Mouse (Mus musculus): Measurements from ENCODE around the gene Ift22. TPM values are rescaled to one million over a fixed set of nuclear protein-coding genes. Genes with fewer than 3 reads are reported as not detected.

Ift22 gene
- polyA plus RNA-seq, 1 experiment from 2014 or later, result 113 TPM

DNA sequence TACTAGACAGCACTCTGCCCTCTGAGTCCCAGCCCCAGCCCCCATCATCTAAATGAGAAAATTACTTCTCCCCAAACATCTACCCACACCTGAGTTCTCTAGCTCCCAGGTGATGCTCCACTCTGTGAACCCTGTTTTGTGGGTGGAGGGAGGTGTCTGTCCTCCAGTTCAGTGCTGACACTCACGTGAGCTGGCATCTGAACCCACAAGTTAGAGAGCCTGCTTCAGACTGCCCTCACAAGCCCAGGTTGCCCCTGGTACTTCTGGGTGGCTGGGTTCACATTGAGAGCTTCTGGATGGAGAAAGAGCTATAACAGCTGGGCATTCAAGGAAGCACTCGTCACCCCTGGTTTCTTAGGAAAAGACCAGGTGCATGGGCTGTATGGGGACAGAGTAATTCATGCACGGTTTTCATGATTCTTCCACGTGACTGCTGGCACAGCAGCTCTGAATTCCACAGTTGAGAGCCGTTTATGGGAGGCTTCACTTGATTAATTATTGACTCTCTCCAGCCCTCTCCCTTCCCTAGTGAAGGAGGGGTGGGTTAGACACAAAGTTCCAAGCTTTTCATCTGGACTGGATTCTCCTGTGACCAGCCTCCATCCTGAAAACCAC, 51.1 kb downstream of the Ift22 start:
- H3K9me3 ChIP-seq, result no peaks in the 10 kb centered on the region
- DNase-seq (ENCODE audit: extremely low spot score, low spot score), result no peak
- peaks cover 63% of the 10 kb centered on the region for H3K36me3 ChIP-seq (replicated peaks)
- 84% methylated on average over 5 of the region's 5 CpGs for WGBS
- H3K4me1 ChIP-seq, result peaks cover 29% of the 10 kb centered on the region
- no peaks in the 10 kb centered on the region for H3K27me3 ChIP-seq (ENCODE audit: poor library complexity, severe bottlenecking)
- H3K4me3 ChIP-seq, result no peak overlapping the region
- no peak overlapping the region for H3K27ac ChIP-seq

DNA sequence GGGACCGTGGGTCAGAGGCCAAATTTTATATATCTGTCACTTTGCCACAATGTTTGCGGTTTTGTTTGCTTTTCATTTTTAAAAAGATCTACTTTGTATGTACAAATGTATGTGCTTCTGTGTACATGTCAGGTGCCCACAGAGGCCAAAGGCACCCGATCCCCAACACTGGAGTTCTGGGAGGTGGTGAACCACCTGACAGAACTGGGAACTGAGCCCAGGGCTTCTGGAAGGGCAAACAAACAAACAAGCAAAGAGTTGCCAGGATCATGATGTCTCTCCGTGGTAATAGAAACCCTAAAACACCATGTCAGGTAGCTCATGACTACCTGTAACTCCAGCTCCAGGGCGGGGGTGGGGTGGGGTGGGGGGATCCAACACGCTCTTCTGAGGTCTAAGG, 52.1 kb downstream of the Ift22 start:
- peaks cover 22% of the 10 kb centered on the region for H3K4me1 ChIP-seq
- no peaks in the 10 kb centered on the region for H3K27me3 ChIP-seq (ENCODE audit: poor library complexity, severe bottlenecking)
- H3K4me3 ChIP-seq, result no peak overlapping the region
- DNase-seq (ENCODE audit: extremely low spot score, low spot score), result no peak
- WGBS, result 96% methylated on average over 6 of the region's 6 CpGs
- no peaks in the 10 kb centered on the region for H3K9me3 ChIP-seq
- H3K27ac ChIP-seq, result no peak overlapping the region
- H3K36me3 ChIP-seq (replicated peaks), result peaks cover 70% of the 10 kb centered on the region

DNA sequence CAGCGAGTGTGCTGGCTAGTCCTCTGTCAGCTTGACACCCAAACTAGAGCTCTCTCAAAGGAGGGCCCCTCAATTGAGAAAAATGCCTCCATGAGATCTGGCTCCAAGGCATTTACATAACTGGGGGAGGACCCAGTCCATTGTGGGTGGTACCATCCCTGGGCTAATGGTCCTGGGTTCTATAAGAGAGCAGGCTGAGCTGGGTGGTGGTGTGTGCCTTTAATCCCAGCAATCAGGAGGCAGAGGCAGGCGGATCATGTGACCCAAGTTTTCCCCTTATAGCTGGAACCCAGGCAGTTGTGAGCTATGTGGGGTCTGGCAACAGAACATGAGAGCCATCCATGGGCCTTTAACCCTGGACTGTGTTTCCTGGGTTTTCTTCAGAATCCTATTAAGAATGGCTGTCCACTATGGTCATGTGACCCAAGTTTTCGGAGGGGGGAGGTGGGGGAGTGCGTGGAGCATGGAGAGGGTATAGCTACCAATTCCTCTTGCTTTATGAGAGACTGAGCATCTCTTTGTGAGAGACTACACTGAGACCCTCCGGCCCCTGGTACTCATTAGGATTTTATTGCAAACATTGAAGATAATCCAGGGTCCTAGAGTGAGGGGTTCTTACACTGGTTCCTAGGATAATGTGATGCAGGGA, 53.5 kb downstream of the Ift22 start:
- DNase-seq (ENCODE audit: extremely low spot score, low spot score), result no peak
- H3K4me1 ChIP-seq, result peaks cover 31% of the 10 kb centered on the region
- peak overlapping the region; percentile 73 for H3K4me3 ChIP-seq
- H3K9me3 ChIP-seq, result no peaks in the 10 kb centered on the region
- H3K27ac ChIP-seq, result peak overlapping the region; percentile 93
- H3K27me3 ChIP-seq (ENCODE audit: poor library complexity, severe bottlenecking), result no peaks in the 10 kb centered on the region
- 26% methylated on average over 5 of the region's 5 CpGs for WGBS
- H3K36me3 ChIP-seq (replicated peaks), result peaks cover 74% of the 10 kb centered on the region

DNA sequence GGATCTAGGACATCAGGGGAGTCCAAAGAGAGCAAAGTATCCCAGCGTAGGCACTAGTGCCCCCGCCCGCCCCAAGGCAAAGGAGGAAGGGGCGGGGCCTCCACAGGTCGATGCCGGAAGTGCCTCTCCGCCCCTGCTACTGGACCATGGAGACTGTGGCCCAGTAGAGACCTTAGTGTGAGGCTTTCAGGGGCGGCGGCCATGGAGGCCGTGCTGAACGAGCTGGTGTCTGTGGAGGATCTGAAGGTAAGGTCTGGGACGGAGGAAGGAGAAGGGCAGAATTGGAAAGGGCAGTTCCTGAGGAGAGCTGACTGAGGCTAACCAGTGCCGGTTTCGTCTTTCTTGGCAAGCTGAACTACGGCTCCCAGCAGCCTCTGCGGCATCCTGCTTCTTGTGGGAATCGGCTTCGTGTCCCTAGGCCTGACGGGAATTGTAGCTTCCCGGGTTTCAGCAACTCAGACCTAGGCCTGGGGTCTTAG, 54.1 kb downstream of the Ift22 start:
- Histone ChIP-seq H3K36me3 (replicated peaks) (peaks cover 74% of the 10 kb centered on the region), H3K9me3 (no peaks in the 10 kb centered on the region), H3K27me3 (ENCODE audit: poor library complexity, severe bottlenecking) (no peaks in the 10 kb centered on the region), H3K27ac (peak overlapping the region; percentile 93), H3K4me1 (peaks cover 34% of the 10 kb centered on the region), H3K4me3 (peak overlapping the region; percentile 73)
- peak; percentile 91 for DNase-seq (ENCODE audit: extremely low spot score, low spot score)
- under 1% methylated on average over 20 of the region's 20 CpGs for WGBS

DNA sequence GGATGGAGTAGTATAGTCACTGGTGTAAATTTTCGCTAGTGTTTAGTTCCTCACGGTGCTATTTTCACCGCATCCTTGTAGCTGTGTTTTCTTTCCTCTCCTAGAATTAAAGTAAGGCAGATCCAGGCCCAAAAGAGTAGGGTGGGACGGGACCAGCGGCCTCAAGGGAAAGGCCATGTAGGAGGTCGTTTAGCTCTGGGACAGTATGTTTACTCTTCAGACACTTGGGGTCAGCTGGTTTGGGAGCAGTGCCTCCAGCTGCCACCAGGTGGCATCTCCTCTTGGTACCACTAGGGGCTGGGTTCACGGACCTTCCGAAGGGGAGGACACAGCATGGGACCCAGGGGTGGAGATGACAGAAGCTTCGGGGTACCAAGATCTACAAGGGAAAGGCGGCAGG, 54.6 kb downstream of the Ift22 start:
- peaks cover 34% of the 10 kb centered on the region for H3K4me1 ChIP-seq
- H3K9me3 ChIP-seq, result no peaks in the 10 kb centered on the region
- no peaks in the 10 kb centered on the region for H3K27me3 ChIP-seq (ENCODE audit: poor library complexity, severe bottlenecking)
- WGBS, result 2% methylated on average over 10 of the region's 10 CpGs
- peaks cover 74% of the 10 kb centered on the region for H3K36me3 ChIP-seq (replicated peaks)
- H3K4me3 ChIP-seq, result peak overlapping the region; percentile 73
- DNase-seq (ENCODE audit: extremely low spot score, low spot score), result peak; percentile 78
- peak overlapping the region; percentile 93 for H3K27ac ChIP-seq

DNA sequence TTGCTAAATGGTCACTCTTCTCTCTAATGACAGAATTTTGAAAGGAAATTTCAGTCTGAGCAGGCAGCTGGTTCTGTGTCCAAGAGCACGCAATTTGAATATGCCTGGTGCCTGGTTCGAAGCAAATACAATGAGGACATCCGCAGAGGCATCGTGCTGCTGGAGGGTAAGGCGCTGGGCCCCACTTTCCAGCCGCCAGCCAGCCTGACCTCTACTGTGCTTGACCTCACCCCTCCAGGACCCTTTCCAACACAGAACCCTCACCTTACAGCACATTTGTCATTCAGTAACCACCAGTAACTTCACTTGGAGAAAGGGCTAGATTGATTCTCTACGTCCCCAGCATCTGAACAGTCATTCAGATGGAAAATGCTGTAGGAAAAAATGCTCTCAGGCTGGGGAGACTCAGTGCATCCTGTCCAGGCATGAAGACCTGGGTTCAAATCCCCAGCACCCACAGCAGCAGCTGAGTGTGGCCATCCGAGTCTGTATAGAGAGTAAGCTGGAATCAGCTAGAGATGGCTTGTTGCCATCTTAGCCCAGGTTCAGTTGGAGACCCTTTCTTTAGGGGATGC, 55.1 kb downstream of the Ift22 start:
- H3K36me3 ChIP-seq (replicated peaks), result peaks cover 75% of the 10 kb centered on the region
- H3K27ac ChIP-seq, result peak overlapping the region; percentile 93; the same call in 1 of the 2 replicates
- WGBS, result 76% methylated on average over 8 of the region's 8 CpGs
- H3K9me3 ChIP-seq, result no peaks in the 10 kb centered on the region
- peak overlapping the region; percentile 73 for H3K4me3 ChIP-seq
- no peaks in the 10 kb centered on the region for H3K27me3 ChIP-seq (ENCODE audit: poor library complexity, severe bottlenecking)
- peaks cover 34% of the 10 kb centered on the region for H3K4me1 ChIP-seq
- no peak for DNase-seq (ENCODE audit: extremely low spot score, low spot score)

Other genes with a start within 250 kb of the Ift22 start
- not detected in 2 replicates for gene Myl10, start 215.0 kb upstream of the Ift22 start, polyA plus RNA-seq (2016; fragmentation: Nextera tagmentation; extraction: Ambion mirVana)
- gene Col26a1, start 24.9 kb upstream of the Ift22 start, polyA plus RNA-seq (2016; fragmentation: Nextera tagmentation; extraction: Ambion mirVana), result 48.6 and 48.9 TPM in 2 replicates
- gene Fis1, start 45.1 kb downstream of the Ift22 start, polyA plus RNA-seq (2016; fragmentation: Nextera tagmentation; extraction: Ambion mirVana), result 243 and 263 TPM in 2 replicates
- gene Cldn15, start 58.5 kb downstream of the Ift22 start, polyA plus RNA-seq (2016; fragmentation: Nextera tagmentation; extraction: Ambion mirVana), result 0.35 and 0.52 TPM in 2 replicates
- gene Plod3, start 78.9 kb downstream of the Ift22 start, polyA plus RNA-seq (2016; fragmentation: Nextera tagmentation; extraction: Ambion mirVana), result 35.7 and 40.7 TPM in 2 replicates
- gene Znhit1, start 79.9 kb downstream of the Ift22 start, polyA plus RNA-seq (2016; fragmentation: Nextera tagmentation; extraction: Ambion mirVana), result 102 and 107 TPM in 2 replicates
- gene Vgf, start 118.2 kb downstream of the Ift22 start, polyA plus RNA-seq (2016; fragmentation: Nextera tagmentation; extraction: Ambion mirVana), result 0.35 TPM in 1 of 2 replicates, not detected in the other
- 195 and 198 TPM in 2 replicates for gene Ap1s1, start 138.0 kb downstream of the Ift22 start, polyA plus RNA-seq (2016; fragmentation: Nextera tagmentation; extraction: Ambion mirVana)
- 0.10 and 0.17 TPM in 2 replicates for gene Serpine1, start 164.1 kb downstream of the Ift22 start, polyA plus RNA-seq (2016; fragmentation: Nextera tagmentation; extraction: Ambion mirVana)
- 4.6 and 5.0 TPM in 2 replicates for gene Trim56, start 208.1 kb downstream of the Ift22 start, polyA plus RNA-seq (2016; fragmentation: Nextera tagmentation; extraction: Ambion mirVana)
- gene Muc3, start 241.2 kb downstream of the Ift22 start, polyA plus RNA-seq (2016; fragmentation: Nextera tagmentation; extraction: Ambion mirVana), result not detected in 2 replicates